Comparison of ENCODE assay signal across 19 mouse cellular contexts in genomic region chr9:36848661-36849060, GRCm38 (mm10). TPM values are rescaled to one million over a fixed set of nuclear protein-coding genes. Genes with fewer than 3 reads are reported as not detected.
DNase-seq lines count a peak whose midpoint lies in the region.
"Had no signal": no experiment of that assay in that cellular context is flagged by ENCODE, and none has a peak within 500 bp of the region (broad histone marks: within the 10 kb centered on the region; RNA-seq: fewer than 3 reads in every experiment).

No protein-coding gene starts in this region.

- peak; percentile 13 for DNase-seq in gastrocnemius, adult 18-20 months (ENCODE audit: low spot score)
- DNase-seq in gastrocnemius, postnatal 4 days (ENCODE audit: low spot score in 2 of 2): no peak
- DNase-seq in 3T3-L1 (ENCODE audit: low read depth, low spot score) (peak; percentile 64), NIH3T3 (ENCODE audit: low read depth) (peak; percentile 63)
- DNase-seq in right cerebral cortex, postnatal 10 days (ENCODE audit: low spot score in 2 of 2): no peak
- DNase-seq in lung, postnatal 4 days: no peak
- DNase-seq: adrenal gland, postnatal 10 days; adrenal gland, postnatal 36 days; cerebellum, adult 8-10 months; cerebellum, postnatal 10 days; cerebellum, postnatal 36 days; embryo, embryonic 11 days; forebrain, postnatal 0 days; gastrocnemius, postnatal 25 days; heart, adult 2 months; heart, postnatal 14 days; heart, postnatal 4 days had no signal

RNA-seq across cellular contexts. Expression of gene Fez1, which starts 27.0 kb away (rescaled TPM):
- total RNA-seq in gastrocnemius, adult 18-20 months (2021): 1 to 10 TPM; 4.0 to 7.0 TPM
- total RNA-seq in gastrocnemius, postnatal 4 days (2021): 10 to 100 TPM; 11.1 to 13.2 TPM
- total RNA-seq: granulocyte monocyte progenitor cell, adult 5-6 weeks; MEL had no signal

RNA-seq across cellular contexts. Expression of gene Ei24, which starts 51.5 kb away (rescaled TPM):
- total RNA-seq in gastrocnemius, adult 18-20 months (2021): 10 to 100 TPM; 69.4 to 70.7 TPM
- 10 to 100 TPM; 51.3 to 55.9 TPM for total RNA-seq in gastrocnemius, postnatal 4 days (2021)

Comparison
In these comparisons a context has a peak if more than half of its experiments do, and no peak if none do; other contexts are left out.
1. DNase-seq: peak in gastrocnemius, adult 18-20 months (single experiment), 3T3-L1 (single experiment) and NIH3T3 (single experiment); none in gastrocnemius, postnatal 4 days (0 of 2), right cerebral cortex, postnatal 10 days (0 of 2) and lung, postnatal 4 days (0 of 2).